Mouse (Mus musculus) liver, embryonic 14.5 days (tissue): ENCODE data around the gene Ncln.

Experiments
- CTCF ChIP-seq: IDR thresholded peaks from 2 replicates; pipeline ENCODE4 v1.5.1; 2016; ENCODE audit warnings: antibody characterized with exemption, low read depth, control low read depth
- EP300 ChIP-seq: IDR thresholded peaks from 2 replicates; pipeline ENCODE4 v1.6.1; 2016; ENCODE audit warnings: antibody characterized with exemption, low read depth

GRCm38 (mm10) chr10:81517227-81517626 lies 21.0 kb upstream of the Ncln start:
- TF ChIP-seq CTCF (no peak), EP300 (no peak)
